8 mouse cellular contexts compared by ENCODE assay signal in the genomic region with DNA sequence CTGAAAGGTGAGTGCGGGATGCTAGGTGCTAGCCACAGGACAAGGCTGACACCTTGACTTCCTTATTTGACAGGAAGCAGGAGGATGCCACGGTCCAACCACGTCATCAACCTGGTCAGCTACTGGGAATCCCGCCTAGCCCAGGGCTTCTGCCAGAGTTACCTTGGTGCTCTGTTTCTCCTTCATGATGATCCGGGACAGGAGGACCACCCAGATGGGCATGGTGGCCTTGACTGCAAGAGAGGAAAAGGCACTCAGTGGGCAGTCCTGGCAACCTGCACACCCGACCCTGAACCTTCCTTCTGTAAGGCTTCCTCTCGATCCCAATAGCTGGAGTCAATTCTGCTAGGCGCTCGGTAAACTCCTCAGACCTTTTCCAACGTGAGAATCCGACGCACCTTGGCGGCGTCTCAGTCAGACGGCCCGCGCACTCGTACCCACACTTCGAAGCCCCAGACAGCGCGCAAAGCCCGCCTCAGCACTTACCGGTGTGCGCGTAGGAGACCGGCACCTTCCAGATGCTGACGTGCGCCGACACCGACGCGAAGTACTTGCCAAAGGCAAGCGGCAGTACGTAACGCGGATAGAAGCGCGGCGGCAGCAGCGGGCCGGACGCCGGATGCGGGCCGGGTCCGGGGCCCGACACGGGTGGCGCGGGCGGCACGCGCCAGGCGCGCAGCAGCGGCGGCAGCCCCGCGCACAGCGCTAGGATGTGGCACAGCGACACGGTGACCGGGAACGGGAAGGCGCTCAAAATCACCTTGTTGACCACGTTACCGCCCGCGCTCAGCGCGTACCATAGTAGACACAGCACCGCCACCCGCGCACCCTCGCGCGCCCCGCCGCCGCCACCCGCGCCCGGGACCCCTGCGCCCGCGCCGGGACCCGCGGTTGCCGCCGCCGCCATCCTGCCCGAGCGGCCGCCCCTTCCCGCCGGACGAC. TPM values are rescaled to one million over a fixed set of nuclear protein-coding genes. Genes with fewer than 3 reads are reported as not detected.
A peak's percentile ranks its signal among the peaks of the same experiment; 100 is the strongest.
DNase-seq lines count a peak whose midpoint lies in the region; ATAC-seq and TF ChIP-seq lines count a peak whose summit lies in the region.

Slc35e1 (minus strand) TSS at position 935 of the 942 bp plus-strand sequence.

- ATAC-seq in heart, embryonic 13.5 days (ENCODE audit: extremely low read depth, insufficient number of reproducible peaks, low FRiP score, low TSS enrichment) = peak; percentile 39; the same call in 1 of the 2 replicates
- peak; percentile 53 for ATAC-seq in kidney, embryonic 16.5 days (ENCODE audit: low FRiP score, low TSS enrichment)
- peak; percentile 32 for ATAC-seq in liver, embryonic 15.5 days (ENCODE audit: insufficient read depth)
- peak; percentile 65 for ATAC-seq in neural tube, embryonic 11.5 days (ENCODE audit: insufficient read depth, low FRiP score, low TSS enrichment)

- WGBS in heart, embryonic 13.5 days = under 1% methylated on average over 72 of the region's 98 CpGs
- under 1% methylated on average over 86 of the region's 98 CpGs for WGBS in kidney, embryonic 16.5 days
- under 1% methylated on average over 97 of the region's 98 CpGs for WGBS in liver, embryonic 15.5 days (ENCODE audit: insufficient replicate concordance)
- WGBS in neural tube, embryonic 11.5 days = 1% methylated on average over 73 of the region's 98 CpGs

- H3K4me2 ChIP-seq in CH12.LX (ENCODE audit: insufficient read depth, low read depth, poor library complexity, severe bottlenecking) = peak within 1 kb of the TSS; percentile 90
- peak within 1 kb of the TSS; percentile 97 for H3K4me2 ChIP-seq in heart, embryonic 13.5 days
- peak within 1 kb of the TSS; percentile 69 for H3K4me2 ChIP-seq in kidney, embryonic 16.5 days (replicated peaks; ENCODE audit: low read depth, low read length)
- H3K4me2 ChIP-seq in liver, embryonic 15.5 days = peak within 1 kb of the TSS; percentile 94
- peak within 1 kb of the TSS; percentile 92 for H3K4me2 ChIP-seq in neural tube, embryonic 11.5 days (ENCODE audit: low read depth)

- H3K9me3 ChIP-seq in CH12.LX (replicated peaks; ENCODE audit: low read length) = no peaks in the 10 kb centered on the region
- no peaks in the 10 kb centered on the region for H3K9me3 ChIP-seq in heart, embryonic 13.5 days
- H3K9me3 ChIP-seq in kidney, embryonic 16.5 days (ENCODE audit: low read length) = no peaks in the 10 kb centered on the region
- no peaks in the 10 kb centered on the region for H3K9me3 ChIP-seq in liver, embryonic 15.5 days (replicated peaks)
- no peaks in the 10 kb centered on the region for H3K9me3 ChIP-seq in neural tube, embryonic 11.5 days (ENCODE audit: control insufficient read depth, low read length)

- H3K79me2 ChIP-seq in CH12.LX (replicated peaks; ENCODE audit: control insufficient read depth, extremely low read depth, insufficient read depth, poor library complexity, severe bottlenecking) = peaks cover 24% of the 10 kb centered on the region

- TF ChIP-seq RAD21 in CH12.LX (IDR thresholded peaks at IDR 0.05; ENCODE audit: low read depth, low read length) = no peak

- TF ChIP-seq CTCF in CH12.LX (conservative IDR thresholded peaks at IDR 0.05 in 1 of 2, IDR thresholded peaks at IDR 0.05 in 1 of 2; ENCODE audit: low read depth in 2 of 2, low read length in 2 of 2) = no peak
- no peak for TF ChIP-seq CTCF in embryonic fibroblast, embryonic 13.5 days (IDR thresholded peaks at IDR 0.05; ENCODE audit: borderline replicate concordance, insufficient read depth, low read length)

- DNase-seq in CH12.LX (ENCODE audit: extremely low read depth) (peak; percentile 45), WW6 (ENCODE audit: low read depth, low spot score) (peak; percentile 33)
- peak; percentile 38 for DNase-seq in neural tube, embryonic 11.5 days (ENCODE audit: low spot score)
- DNase-seq in yolk sac, embryonic 10.5 days (ENCODE audit: low spot score) = peak; percentile 41

- no peak for TF ChIP-seq EP300 in CH12.LX (IDR thresholded peaks at IDR 0.05; ENCODE audit: low read length)

- H3K27ac ChIP-seq in CH12.LX (ENCODE audit: insufficient read depth, low read depth) = peak within 1 kb of the TSS; percentile 57
- H3K27ac ChIP-seq in embryonic fibroblast, embryonic 13.5 days (ENCODE audit: insufficient read depth, low read length) = peak within 1 kb of the TSS; percentile 38
- H3K27ac ChIP-seq in heart, embryonic 13.5 days (replicated peaks) = peak within 1 kb of the TSS; percentile 79
- H3K27ac ChIP-seq in kidney, embryonic 16.5 days (ENCODE audit: low read length) = peak within 1 kb of the TSS; percentile 76
- H3K27ac ChIP-seq in liver, embryonic 15.5 days (replicated peaks) = peak within 1 kb of the TSS; percentile 90
- H3K27ac ChIP-seq in neural tube, embryonic 11.5 days (ENCODE audit: low read depth, low read length) = peak within 1 kb of the TSS; percentile 49

- H3K4me3 ChIP-seq in CH12.LX (replicated peaks in 1 of 3; ENCODE audit: low read depth in 2 of 3, low read length in 2 of 3, poor library complexity in 1 of 3) = peak within 1 kb of the TSS; percentile 93 to 96 (median 93)
- peak within 1 kb of the TSS; percentile 94 for H3K4me3 ChIP-seq in embryonic fibroblast, embryonic 13.5 days (ENCODE audit: insufficient read depth, low read length)
- H3K4me3 ChIP-seq in heart, embryonic 13.5 days = peak within 1 kb of the TSS; percentile 97
- peak within 1 kb of the TSS; percentile 94 for H3K4me3 ChIP-seq in kidney, embryonic 16.5 days (ENCODE audit: low read length)
- H3K4me3 ChIP-seq in liver, embryonic 15.5 days (replicated peaks) = peak within 1 kb of the TSS; percentile 98
- H3K4me3 ChIP-seq in neural tube, embryonic 11.5 days (ENCODE audit: low read depth, low read length) = peak within 1 kb of the TSS; percentile 91

- dilution Hi-C loops in CH12.LX (cut with MboI; ENCODE audit: extremely low pct_ligation_motif_present, extremely low pct_unique_long_range_greater_than_20kb, low sequenced_read_pairs) = no loop called here

- peak within 1 kb of the TSS; percentile 65 for H3K9ac ChIP-seq in CH12.LX (ENCODE audit: insufficient read depth, low read depth)
- H3K9ac ChIP-seq in heart, embryonic 13.5 days = peak within 1 kb of the TSS; percentile 94
- H3K9ac ChIP-seq in kidney, embryonic 16.5 days (replicated peaks; ENCODE audit: low read length) = peak within 1 kb of the TSS; percentile 85
- H3K9ac ChIP-seq in liver, embryonic 15.5 days = peak within 1 kb of the TSS; percentile 92
- H3K9ac ChIP-seq in neural tube, embryonic 11.5 days (ENCODE audit: low read length) = peak within 1 kb of the TSS; percentile 81

- in situ Hi-C loops in CH12.LX (cut with MboI; ENCODE audit: low pct_ligation_motif_present, low pct_unique_long_range_greater_than_20kb, low sequenced_read_pairs) = no loop called here

- H3K4me1 ChIP-seq in CH12.LX (ENCODE audit: control insufficient read depth in 1 of 2, insufficient read depth in 2 of 2) = peaks cover 3 to 41% of the 10 kb centered on the region in 2 experiments; a peak in 3 of 4 replicates
- peaks cover 4% of the 10 kb centered on the region; the same call in 1 of the 2 replicates for H3K4me1 ChIP-seq in embryonic fibroblast, embryonic 13.5 days (ENCODE audit: control insufficient read depth, insufficient read depth, low read length)
- peaks cover 28% of the 10 kb centered on the region for H3K4me1 ChIP-seq in heart, embryonic 13.5 days
- peaks cover 20% of the 10 kb centered on the region for H3K4me1 ChIP-seq in kidney, embryonic 16.5 days (ENCODE audit: insufficient read depth, low read length)
- H3K4me1 ChIP-seq in liver, embryonic 15.5 days (replicated peaks) = peaks cover 65% of the 10 kb centered on the region
- H3K4me1 ChIP-seq in neural tube, embryonic 11.5 days (ENCODE audit: control insufficient read depth, insufficient read depth, low read length) = peaks cover 17% of the 10 kb centered on the region

- H3K27me3 ChIP-seq in CH12.LX (replicated peaks) = no peaks in the 10 kb centered on the region
- no peaks in the 10 kb centered on the region for H3K27me3 ChIP-seq in heart, embryonic 13.5 days (replicated peaks)
- H3K27me3 ChIP-seq in kidney, embryonic 16.5 days (ENCODE audit: insufficient read depth, low read length) = no peaks in the 10 kb centered on the region
- no peaks in the 10 kb centered on the region for H3K27me3 ChIP-seq in liver, embryonic 15.5 days
- H3K27me3 ChIP-seq in neural tube, embryonic 11.5 days (ENCODE audit: control insufficient read depth, insufficient read depth, low read length) = no peaks in the 10 kb centered on the region

- H3K36me3 ChIP-seq in CH12.LX (replicated peaks in 1 of 2; ENCODE audit: control insufficient read depth in 1 of 2, insufficient read depth in 1 of 2, low read length in 1 of 2) = peaks cover 42 to 68% of the 10 kb centered on the region in 2 experiments
- peaks cover 55% of the 10 kb centered on the region for H3K36me3 ChIP-seq in heart, embryonic 13.5 days
- peaks cover 44% of the 10 kb centered on the region for H3K36me3 ChIP-seq in kidney, embryonic 16.5 days (ENCODE audit: insufficient read depth, low read length)
- peaks cover 63% of the 10 kb centered on the region for H3K36me3 ChIP-seq in liver, embryonic 15.5 days (replicated peaks)
- H3K36me3 ChIP-seq in neural tube, embryonic 11.5 days (ENCODE audit: control insufficient read depth, insufficient read depth, low read length) = peaks cover 9% of the 10 kb centered on the region

- no peak for TF ChIP-seq POLR2A in CH12.LX (IDR thresholded peaks at IDR 0.05; ENCODE audit: low read depth, low read length)
- TF ChIP-seq POLR2A in embryonic fibroblast, embryonic 13.5 days (IDR thresholded peaks at IDR 0.05; ENCODE audit: low read depth, low read length) = peak; percentile 20; the same call in 1 of the 2 replicates

TF ChIP-seq in CH12.LX, 34 proteins besides CTCF, POLR2A, EP300 and RAD21 (continues in another document):
- peak; percentile 62 for TF ChIP-seq ELF1 (IDR thresholded peaks at IDR 0.05; ENCODE audit: low read depth, low read length)
- no peak for TF ChIP-seq CHD2 (IDR thresholded peaks at IDR 0.05; ENCODE audit: low read length)
- peak; percentile 47; the same call in 1 of the 2 replicates for TF ChIP-seq MXI1 (IDR thresholded peaks at IDR 0.05; ENCODE audit: low read depth, low read length)
- no peak for TF ChIP-seq TBP (conservative IDR thresholded peaks at IDR 0.05; ENCODE audit: low read depth, low read length)
- TF ChIP-seq MAZ (IDR thresholded peaks at IDR 0.05; ENCODE audit: low read depth, low read length) = no peak
- no peak for TF ChIP-seq ETS1 (conservative IDR thresholded peaks at IDR 0.05; ENCODE audit: low read depth, low read length)
- no peak for TF ChIP-seq MYC (IDR thresholded peaks at IDR 0.05; ENCODE audit: low read depth, low read length)

RNA-seq across cellular contexts. Expression of gene Slc35e1, which starts in this region (rescaled TPM):
- total RNA-seq in CH12.LX (2012; rRNA removed) (27.2 and 34.5 TPM in 2 replicates), CH12.LX (2014; rRNA removed) (24.0 and 28.7 TPM in 2 replicates)
- 16.8 and 19.8 TPM in 2 replicates for polyA plus RNA-seq in CH12.LX (2012; ENCODE audit: insufficient read length, low read depth)
- polyA plus RNA-seq in embryonic fibroblast, embryonic 13.5 days (2011; ENCODE audit: insufficient read length, low read depth, missing spikeins) = 45.4 and 50.3 TPM in 2 replicates
- polyA plus RNA-seq in heart, embryonic 13.5 days (2015; fragmentation: Nextera tagmentation; extraction: Ambion mirVana) = 11.9 and 12.4 TPM in 2 replicates
- polyA plus RNA-seq in kidney, embryonic 16.5 days (2015; fragmentation: Nextera tagmentation; extraction: Ambion mirVana) = 8.0 and 10.1 TPM in 2 replicates
- 8.1 and 9.7 TPM in 2 replicates for polyA plus RNA-seq in liver, embryonic 15.5 days (2015; fragmentation: Nextera tagmentation; extraction: Ambion mirVana)
- polyA plus RNA-seq in neural tube, embryonic 11.5 days (2014; fragmentation: Nextera tagmentation; extraction: Ambion mirVana) = 13.6 and 14.6 TPM in 2 replicates

Comparison
In these comparisons a context has a peak if more than half of its experiments do, and no peak if none do; other contexts are left out.
1. Peak in every context shown above with its lines: DNase-seq, ATAC-seq, H3K4me3 ChIP-seq and H3K27ac ChIP-seq.
2. H3K27ac ChIP-seq: peak in every context shown above with its lines; median percentile 90 in liver, embryonic 15.5 days; 79 in heart, embryonic 13.5 days; 76 in kidney, embryonic 16.5 days; 57 in CH12.LX; 49 in neural tube, embryonic 11.5 days; 38 in embryonic fibroblast, embryonic 13.5 days.